Mouse (Mus musculus) intestine, postnatal 0 days (tissue): ENCODE measurements around the gene Zbtb42. TPM values are rescaled to one million over a fixed set of nuclear protein-coding genes. Genes with fewer than 3 reads are reported as not detected.

Experiments used
- ATAC-seq: fragments of 200-750 bp; cut with Nextera tagmentation; 2 replicates; pipeline ENCODE4 v1.8.0; 2017; ENCODE audit warnings: mild to moderate bottlenecking, moderate TSS enrichment, moderate library complexity
- H3K27ac ChIP-seq: fragments of 300-500 bp; sonication (generic); 2 replicates; pipeline ENCODE4 v1.5.1; 2014; ENCODE audit warnings: mild to moderate bottlenecking, low read depth, low read length, moderate library complexity
- H3K27me3 ChIP-seq: fragments of 300-500 bp; sonication (generic); replicated peaks from 2 replicates; pipeline ENCODE4 v1.6.1; 2014; ENCODE audit warnings: low read length, mixed read lengths; ENCODE audit not compliant: control insufficient read depth, insufficient read depth
- H3K36me3 ChIP-seq: fragments of 300-500 bp; sonication (generic); 2 replicates; pipeline ENCODE4 v1.6.1; 2014; ENCODE audit warnings: mild to moderate bottlenecking, moderate library complexity; ENCODE audit not compliant: control insufficient read depth, insufficient read depth
- H3K4me1 ChIP-seq: fragments of 300-500 bp; sonication (generic); replicated peaks from 2 replicates; pipeline ENCODE4 v1.6.1; 2014; ENCODE audit warnings: antibody characterized with exemption, low read length, mixed read lengths; ENCODE audit not compliant: control insufficient read depth, insufficient read depth
- H3K4me2 ChIP-seq: fragments of 300-500 bp; sonication (generic); replicated peaks from 2 replicates; pipeline ENCODE4 v1.6.1; 2014; ENCODE audit warnings: low read depth, mild to moderate bottlenecking, moderate library complexity
- H3K4me3 ChIP-seq: fragments of 300-500 bp; sonication (generic); 2 replicates; pipeline ENCODE4 v1.5.1; 2014; ENCODE audit warnings: low read depth, low read length
- H3K9ac ChIP-seq: fragments of 300-500 bp; sonication (generic); 2 replicates; pipeline ENCODE4 v1.6.1; 2014; ENCODE audit warnings: mild to moderate bottlenecking, low read depth, low read length
- H3K9me3 ChIP-seq: fragments of 300-500 bp; sonication (generic); 2 replicates; pipeline ENCODE4 v1.6.1; 2016; ENCODE audit warnings: mixed run types; ENCODE audit not compliant: control insufficient read depth
- CTCF ChIP-seq: sonication (generic); IDR thresholded peaks from 2 replicates; pipeline ENCODE4 v1.5.1; 2016; ENCODE audit warnings: low read depth, mild to moderate bottlenecking, control low read depth, antibody characterized with exemption, moderate library complexity
- WGBS: fragments of 180-500 bp; shearing (Covaris S2); extraction: QIAGEN DNeasy Blood & Tissue Kit; methylation state at CpG from one replicate; pipeline ENCODE4 v1.1.7; 2014; 5-methylcytosine and 5-hydroxymethylcytosine counted together
- polyA plus RNA-seq: library from polyadenylated mRNA; unstranded; fragments of >200 nt; fragmentation: Nextera tagmentation; extraction: Ambion mirVana; gene quantifications from 2 replicates; pipeline ENCODE4 v1.2.1, GENCODE M21; 2015

The Zbtb42 gene
- polyA plus RNA-seq, 1 experiment from 2014 or later = 8.3 TPM

DNA sequence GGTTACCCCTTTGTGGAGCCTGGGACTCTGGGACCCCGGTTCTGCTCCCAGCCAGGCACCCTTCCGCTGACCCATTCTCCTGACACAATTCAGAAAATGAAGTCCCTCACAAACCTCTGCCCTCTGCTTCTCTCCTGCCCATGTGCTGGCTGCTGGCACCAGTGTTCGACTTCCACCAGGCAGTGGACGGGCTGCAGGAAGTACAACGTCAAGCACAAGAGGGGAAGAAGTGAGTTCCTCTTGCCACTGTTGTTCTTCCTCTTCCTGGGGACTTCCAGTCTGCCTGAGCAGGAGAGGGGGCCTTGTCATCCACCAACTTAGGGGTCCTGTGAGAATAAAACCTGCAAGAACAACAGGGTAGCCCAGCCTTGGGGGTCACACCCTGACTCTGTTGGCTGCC, 45.7 kb upstream of the Zbtb42 start:
- Histone ChIP-seq H3K9me3 (no peaks in the 10 kb centered on the region), H3K4me1 (peaks cover 10% of the 10 kb centered on the region; the same call in 1 of the 2 replicates), H3K4me3 (no peak overlapping the region), H3K36me3 (no peaks in the 10 kb centered on the region), H3K4me2 (no peak overlapping the region), H3K27me3 (no peaks in the 10 kb centered on the region), H3K27ac (no peak overlapping the region), H3K9ac (no peak overlapping the region)
- TF ChIP-seq CTCF = no peak
- WGBS = 79% methylated on average over 5 of the region's 5 CpGs
- no peak for ATAC-seq

DNA sequence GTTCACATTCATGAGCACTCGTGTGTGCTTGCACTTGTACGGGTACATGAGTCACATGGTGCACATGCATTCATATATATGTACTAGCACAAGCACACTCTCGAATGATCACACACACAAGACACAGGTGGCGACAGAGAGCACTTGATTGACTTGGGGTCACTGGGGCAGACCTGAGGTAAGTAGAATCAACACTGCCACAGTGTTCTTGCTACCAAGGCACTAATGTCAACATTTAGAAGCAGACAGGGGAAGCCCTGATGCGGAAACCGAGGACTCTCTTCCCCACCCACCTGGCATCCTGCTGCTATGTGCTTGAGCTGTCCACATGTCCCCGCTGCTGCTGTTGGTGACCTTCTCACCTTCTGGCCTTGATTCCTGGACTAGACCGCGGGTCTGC, 44.9 kb upstream of the Zbtb42 start:
- peak; percentile 56 for TF ChIP-seq CTCF
- Histone ChIP-seq H3K9me3 (no peaks in the 10 kb centered on the region), H3K9ac (no peak overlapping the region), H3K27ac (no peak overlapping the region), H3K36me3 (no peaks in the 10 kb centered on the region), H3K4me3 (no peak overlapping the region), H3K27me3 (no peaks in the 10 kb centered on the region), H3K4me1 (peaks cover 10% of the 10 kb centered on the region; the same call in 1 of the 2 replicates), H3K4me2 (no peak overlapping the region)
- no peak for ATAC-seq
- WGBS = 53% methylated on average over 9 of the region's 9 CpGs

DNA sequence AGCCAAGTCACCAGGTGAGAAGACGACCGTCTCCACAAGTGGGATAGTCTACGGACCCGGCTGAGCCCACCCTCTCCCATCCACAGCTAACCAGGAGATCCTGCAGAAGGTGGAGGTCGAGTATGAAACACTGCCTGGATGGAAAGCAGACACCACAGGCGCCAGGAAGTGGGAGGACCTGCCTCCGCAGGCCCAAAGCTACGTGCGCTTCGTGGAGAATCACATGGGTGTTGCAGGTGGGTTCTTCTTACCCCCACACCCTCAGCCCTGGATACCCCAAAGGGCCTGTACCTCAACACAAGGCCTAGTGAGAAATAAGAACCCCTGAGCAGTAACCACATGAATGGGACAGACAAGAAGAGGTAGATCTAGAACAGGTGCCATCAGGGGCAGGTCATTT, 39.1 kb upstream of the Zbtb42 start:
- Histone ChIP-seq H3K9ac (no peak overlapping the region), H3K27me3 (no peaks in the 10 kb centered on the region), H3K36me3 (no peaks in the 10 kb centered on the region), H3K4me2 (no peak overlapping the region), H3K27ac (no peak overlapping the region), H3K4me1 (no peaks in the 10 kb centered on the region), H3K9me3 (no peaks in the 10 kb centered on the region), H3K4me3 (no peak overlapping the region)
- WGBS = 81% methylated on average over 10 of the region's 10 CpGs
- ATAC-seq = no peak
- TF ChIP-seq CTCF = no peak

DNA sequence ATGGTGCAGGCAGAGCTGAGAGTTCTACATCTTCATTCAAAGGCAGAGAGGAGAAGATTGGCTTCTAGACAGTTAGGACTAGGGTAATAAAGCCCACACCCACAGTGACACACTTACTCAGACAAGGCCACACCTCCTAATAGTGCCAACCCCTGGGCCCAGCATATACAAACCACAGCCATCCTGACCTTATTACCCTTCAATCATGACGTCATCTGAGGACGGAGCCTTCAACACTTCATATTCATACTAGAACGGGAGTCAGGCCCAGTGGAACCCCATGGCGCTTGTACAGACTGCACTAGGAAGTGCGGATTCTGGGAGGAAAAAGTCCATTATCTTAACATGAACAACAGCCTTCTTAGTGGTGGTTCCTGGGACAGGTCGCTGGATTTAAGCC, 35.5 kb upstream of the Zbtb42 start:
- ATAC-seq = no peak
- Histone ChIP-seq H3K9ac (no peak overlapping the region), H3K9me3 (no peaks in the 10 kb centered on the region), H3K4me3 (no peak overlapping the region), H3K27me3 (no peaks in the 10 kb centered on the region), H3K4me1 (no peaks in the 10 kb centered on the region), H3K36me3 (0 out of 2 replicates have a peak, but pooled peaks cover 4% of the 10 kb centered on the region), H3K4me2 (no peak overlapping the region), H3K27ac (no peak overlapping the region)
- WGBS = 79% methylated on average over 6 of the region's 6 CpGs
- no peak for TF ChIP-seq CTCF

DNA sequence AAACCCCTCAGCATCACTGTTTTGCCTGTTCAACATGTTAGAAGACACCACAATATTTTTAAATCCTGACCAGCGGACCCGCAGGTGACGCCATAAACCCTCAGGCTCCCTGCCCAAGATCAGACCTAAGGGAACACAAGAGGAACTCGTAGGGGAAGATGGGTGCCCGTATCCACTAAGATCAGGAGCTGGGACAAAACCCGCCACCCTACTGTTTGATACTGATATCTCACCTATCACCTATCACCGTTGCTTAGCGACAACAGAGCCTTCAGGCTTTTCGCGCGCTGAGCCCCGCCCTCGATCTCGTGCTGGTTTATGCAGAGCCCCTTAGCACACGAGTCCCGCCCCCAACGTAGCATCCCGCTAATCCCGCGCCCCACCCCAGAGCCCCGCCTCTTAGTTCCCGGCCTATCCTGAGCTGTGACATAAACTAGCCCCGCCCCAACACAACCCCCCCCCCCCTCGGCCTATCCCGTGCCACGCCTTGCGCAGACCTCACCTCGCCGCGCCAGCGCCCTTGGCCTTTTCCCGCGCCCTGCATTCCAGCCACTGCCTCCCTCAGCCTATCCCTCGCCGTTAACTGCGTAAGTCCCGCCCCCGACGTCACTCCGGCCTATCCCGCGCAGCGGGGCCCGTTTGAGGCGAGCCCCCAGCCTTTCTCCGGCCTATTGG, 34.3 kb upstream of the Zbtb42 start, which contains the start of gene Siva1:
Gene Siva1, plus strand, starts transcription at position 500 of the 675 bp plus-strand sequence.
- 0 out of 2 replicates have a peak, but pooled peaks have one; percentile 7 for TF ChIP-seq CTCF
- Histone ChIP-seq H3K9me3 (no peaks in the 10 kb centered on the region), H3K4me3 (peak within 1 kb of the TSS; percentile 54), H3K36me3 (0 out of 2 replicates have a peak, but pooled peaks cover 15% of the 10 kb centered on the region), H3K4me1 (no peaks in the 10 kb centered on the region), H3K9ac (peak within 1 kb of the TSS; percentile 56), H3K4me2 (peak within 1 kb of the TSS; percentile 91), H3K27me3 (no peaks in the 10 kb centered on the region), H3K27ac (peak within 1 kb of the TSS; percentile 73)
- peak; percentile 98 for ATAC-seq
- WGBS = 1% methylated on average over 45 of the region's 46 CpGs

DNA sequence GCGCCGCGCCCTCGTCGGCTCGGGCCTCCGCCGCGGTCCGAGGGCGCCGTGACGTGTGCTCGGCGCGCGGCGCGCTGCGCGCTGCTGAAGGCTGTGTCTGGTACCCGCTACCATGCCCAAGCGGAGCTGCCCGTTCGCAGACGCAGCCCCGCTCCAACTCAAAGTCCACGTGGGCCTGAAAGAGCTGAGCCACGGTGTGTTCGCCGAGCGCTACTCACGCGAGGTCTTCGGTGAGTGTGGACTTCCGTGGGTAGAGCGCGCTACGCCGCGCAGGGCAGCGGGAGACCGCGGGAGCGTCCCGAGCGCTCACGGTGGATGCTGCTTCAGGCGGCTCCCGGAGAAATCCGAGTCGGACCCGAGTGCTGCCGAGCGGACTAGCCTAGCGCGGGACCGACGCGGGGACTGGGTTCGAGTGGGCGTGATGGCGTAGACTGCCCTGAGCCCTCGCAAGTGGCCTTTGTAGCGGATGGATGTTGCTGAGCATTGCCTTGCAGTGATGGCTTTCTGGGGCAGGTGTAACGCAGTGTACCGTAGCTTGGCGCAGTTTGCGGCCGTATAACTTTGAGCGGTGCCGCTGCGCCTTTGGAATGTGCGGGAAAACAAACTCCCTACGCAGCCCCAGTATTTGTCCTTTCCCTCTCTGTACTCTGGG, 33.6 kb upstream of the Zbtb42 start:
- H3K9me3 ChIP-seq = no peaks in the 10 kb centered on the region
- under 1% methylated on average over 75 of the region's 75 CpGs for WGBS
- peak overlapping the region; percentile 56 for H3K9ac ChIP-seq
- no peak for TF ChIP-seq CTCF
- H3K27ac ChIP-seq = peak overlapping the region; percentile 73
- peak overlapping the region; percentile 54 for H3K4me3 ChIP-seq
- 0 out of 2 replicates have a peak, but pooled peaks cover 15% of the 10 kb centered on the region for H3K36me3 ChIP-seq
- no peak for ATAC-seq
- H3K27me3 ChIP-seq = no peaks in the 10 kb centered on the region
- H3K4me2 ChIP-seq = peak overlapping the region; percentile 91
- H3K4me1 ChIP-seq = no peaks in the 10 kb centered on the region
